Comparison of ENCODE assay signal across 12 mouse cellular contexts in genomic region chr7:16415426-16415825, GRCm38 (mm10). TPM values are rescaled to one million over a fixed set of nuclear protein-coding genes. Genes with fewer than 3 reads are reported as not detected.
DNase-seq lines count a peak whose midpoint lies in the region; ATAC-seq lines count a peak whose summit lies in the region.
"Had no signal": no experiment of that assay in that cellular context is flagged by ENCODE, and none has a peak within 500 bp of the region (broad histone marks: within the 10 kb centered on the region; RNA-seq: fewer than 3 reads in every experiment).

No protein-coding gene starts in this region.

- peaks cover 93% of the 10 kb centered on the region for H3K36me3 ChIP-seq in hindbrain, embryonic 10.5 days
- peaks cover 63% of the 10 kb centered on the region for H3K36me3 ChIP-seq in hindbrain, embryonic 12.5 days
- H3K36me3 ChIP-seq in intestine, embryonic 16.5 days (ENCODE audit: control insufficient read depth, insufficient read depth, low read length), result peaks cover 14% of the 10 kb centered on the region
- H3K36me3 ChIP-seq in limb, embryonic 15.5 days, result peaks cover 51% of the 10 kb centered on the region
- peaks cover 41% of the 10 kb centered on the region for H3K36me3 ChIP-seq in stomach, embryonic 14.5 days (ENCODE audit: control insufficient read depth, insufficient read depth, low read length)
- H3K36me3 ChIP-seq in forebrain, embryonic 14.5 days (ENCODE audit: control insufficient read depth, insufficient read depth, low read length), result peaks cover 49% of the 10 kb centered on the region

- H3K9ac ChIP-seq in hindbrain, embryonic 12.5 days, result no peak overlapping the region
- H3K9ac ChIP-seq in intestine, embryonic 16.5 days (ENCODE audit: low read depth, low read length), result no peak overlapping the region
- no peak overlapping the region for H3K9ac ChIP-seq in limb, embryonic 15.5 days
- no peak overlapping the region for H3K9ac ChIP-seq in stomach, embryonic 14.5 days (replicated peaks; ENCODE audit: low read depth, low read length)
- no peak overlapping the region for H3K9ac ChIP-seq in forebrain, embryonic 14.5 days (ENCODE audit: low read length)
- H3K9ac ChIP-seq: forebrain, postnatal 0 days; heart, embryonic 15.5 days had no signal

- no peaks in the 10 kb centered on the region for H3K9me3 ChIP-seq in hindbrain, embryonic 10.5 days
- H3K9me3 ChIP-seq in hindbrain, embryonic 12.5 days (replicated peaks), result no peaks in the 10 kb centered on the region
- H3K9me3 ChIP-seq in intestine, embryonic 16.5 days (ENCODE audit: control insufficient read depth, low read length), result no peaks in the 10 kb centered on the region
- H3K9me3 ChIP-seq in limb, embryonic 15.5 days, result no peaks in the 10 kb centered on the region
- no peaks in the 10 kb centered on the region for H3K9me3 ChIP-seq in stomach, embryonic 14.5 days (ENCODE audit: control insufficient read depth, low read depth, low read length)
- H3K9me3 ChIP-seq in forebrain, embryonic 14.5 days (replicated peaks; ENCODE audit: control insufficient read depth, low read length), result no peaks in the 10 kb centered on the region
- H3K9me3 ChIP-seq: heart, embryonic 15.5 days had no signal

- no peak overlapping the region for H3K4me3 ChIP-seq in hindbrain, embryonic 10.5 days
- H3K4me3 ChIP-seq in hindbrain, embryonic 12.5 days, result no peak overlapping the region
- H3K4me3 ChIP-seq in intestine, embryonic 16.5 days (ENCODE audit: low read length), result no peak overlapping the region
- H3K4me3 ChIP-seq in limb, embryonic 15.5 days, result no peak overlapping the region
- no peak overlapping the region for H3K4me3 ChIP-seq in stomach, embryonic 14.5 days (ENCODE audit: low read depth, low read length)
- no peak overlapping the region for H3K4me3 ChIP-seq in forebrain, embryonic 14.5 days (ENCODE audit: low read depth, low read length)
- H3K4me3 ChIP-seq: heart, embryonic 15.5 days had no signal

- WGBS in hindbrain, embryonic 10.5 days, result 90% methylated on average over 3 of the region's 3 CpGs
- 81% methylated on average over 3 of the region's 3 CpGs for WGBS in hindbrain, embryonic 12.5 days
- WGBS in intestine, embryonic 16.5 days, result 66% methylated on average over 3 of the region's 3 CpGs
- 83% methylated on average over 3 of the region's 3 CpGs for WGBS in limb, embryonic 15.5 days
- 69% methylated on average over 3 of the region's 3 CpGs for WGBS in stomach, embryonic 14.5 days
- 90% methylated on average over 3 of the region's 3 CpGs for WGBS in forebrain, embryonic 14.5 days

- no peak for ATAC-seq in hindbrain, embryonic 12.5 days (ENCODE audit: low FRiP score)
- peak; percentile 82 for ATAC-seq in intestine, embryonic 16.5 days
- ATAC-seq in limb, embryonic 15.5 days (ENCODE audit: insufficient number of reproducible peaks, low FRiP score, low TSS enrichment, low read depth), result no peak
- ATAC-seq in stomach, embryonic 14.5 days (ENCODE audit: insufficient number of reproducible peaks, insufficient read depth, low FRiP score, low read depth), result peak; percentile 60
- no peak for ATAC-seq in forebrain, embryonic 14.5 days
- ATAC-seq: activated CD4-positive, CD25-positive, alpha-beta regulatory T cell, adult 4 months; forebrain, postnatal 0 days had no signal

- no peak overlapping the region for H3K4me2 ChIP-seq in hindbrain, embryonic 12.5 days (replicated peaks)
- H3K4me2 ChIP-seq in intestine, embryonic 16.5 days (ENCODE audit: low read depth, low read length), result no peak overlapping the region
- no peak overlapping the region for H3K4me2 ChIP-seq in limb, embryonic 15.5 days
- no peak overlapping the region for H3K4me2 ChIP-seq in stomach, embryonic 14.5 days (replicated peaks; ENCODE audit: low read depth, low read length)
- no peak overlapping the region for H3K4me2 ChIP-seq in forebrain, embryonic 14.5 days (ENCODE audit: low read length)
- H3K4me2 ChIP-seq: heart, embryonic 15.5 days had no signal

- H3K27ac ChIP-seq in hindbrain, embryonic 10.5 days, result peak overlapping the region; percentile 16; the same call in 1 of the 2 replicates
- no peak overlapping the region for H3K27ac ChIP-seq in hindbrain, embryonic 12.5 days
- H3K27ac ChIP-seq in intestine, embryonic 16.5 days (ENCODE audit: low read length), result peak overlapping the region; percentile 57
- H3K27ac ChIP-seq in limb, embryonic 15.5 days, result peak overlapping the region; percentile 11; the same call in 1 of the 2 replicates
- H3K27ac ChIP-seq in stomach, embryonic 14.5 days (ENCODE audit: low read length), result no peak overlapping the region
- no peak overlapping the region for H3K27ac ChIP-seq in forebrain, embryonic 14.5 days (ENCODE audit: low read depth, low read length)
- H3K27ac ChIP-seq: heart, embryonic 15.5 days had no signal

- H3K4me1 ChIP-seq in hindbrain, embryonic 10.5 days (replicated peaks), result peaks cover 32% of the 10 kb centered on the region
- peaks cover 19% of the 10 kb centered on the region for H3K4me1 ChIP-seq in hindbrain, embryonic 12.5 days
- H3K4me1 ChIP-seq in intestine, embryonic 16.5 days (ENCODE audit: control insufficient read depth, insufficient read depth, low read length), result peaks cover 10% of the 10 kb centered on the region
- peaks cover 8% of the 10 kb centered on the region; the same call in 1 of the 2 replicates for H3K4me1 ChIP-seq in limb, embryonic 15.5 days
- peaks cover 13% of the 10 kb centered on the region for H3K4me1 ChIP-seq in stomach, embryonic 14.5 days (ENCODE audit: control insufficient read depth, insufficient read depth, low read length)
- peaks cover 5% of the 10 kb centered on the region; the same call in 1 of the 2 replicates for H3K4me1 ChIP-seq in forebrain, embryonic 14.5 days (ENCODE audit: control insufficient read depth, insufficient read depth, low read length)

- no peak for DNase-seq in hindbrain, embryonic 10.5 days (ENCODE audit: low spot score)
- DNase-seq in forebrain, embryonic 14.5 days (ENCODE audit: low spot score), result no peak
- no peak for DNase-seq in urinary bladder, postnatal 10 days (ENCODE audit: low spot score)
- no peak for DNase-seq in retina, embryonic 14.5 days (ENCODE audit: low spot score)
- DNase-seq: embryo, embryonic 11 days; forebrain, postnatal 0 days had no signal

- no peaks in the 10 kb centered on the region for H3K27me3 ChIP-seq in hindbrain, embryonic 10.5 days (ENCODE audit: insufficient read depth, poor library complexity, severe bottlenecking)
- H3K27me3 ChIP-seq in hindbrain, embryonic 12.5 days, result no peaks in the 10 kb centered on the region
- no peaks in the 10 kb centered on the region for H3K27me3 ChIP-seq in intestine, embryonic 16.5 days (replicated peaks; ENCODE audit: control insufficient read depth, insufficient read depth, low read length)
- no peaks in the 10 kb centered on the region for H3K27me3 ChIP-seq in limb, embryonic 15.5 days
- H3K27me3 ChIP-seq in stomach, embryonic 14.5 days (ENCODE audit: control insufficient read depth, insufficient read depth, low read length), result no peaks in the 10 kb centered on the region
- H3K27me3 ChIP-seq in forebrain, embryonic 14.5 days (replicated peaks; ENCODE audit: control insufficient read depth, insufficient read depth, low read length), result no peaks in the 10 kb centered on the region
- H3K27me3 ChIP-seq: heart, embryonic 15.5 days had no signal

RNA-seq across cellular contexts. Expression of gene Zc3h4, which starts 14.7 kb away (rescaled TPM):
- polyA plus RNA-seq in hindbrain, embryonic 10.5 days (2016; fragmentation: Nextera tagmentation; extraction: Ambion mirVana), result 20.5 and 23.0 TPM in 2 replicates
- polyA plus RNA-seq in hindbrain, embryonic 12.5 days (2016; fragmentation: Nextera tagmentation; extraction: Ambion mirVana), result 26.4 and 30.0 TPM in 2 replicates
- 9.6 and 11.1 TPM in 2 replicates for polyA plus RNA-seq in intestine, embryonic 16.5 days (2015; fragmentation: Nextera tagmentation; extraction: Ambion mirVana)
- polyA plus RNA-seq in limb, embryonic 15.5 days (2015; fragmentation: Nextera tagmentation; extraction: Ambion mirVana), result 12.3 and 14.1 TPM in 2 replicates
- 16.3 and 20.6 TPM in 2 replicates for polyA plus RNA-seq in stomach, embryonic 14.5 days (2014; fragmentation: Nextera tagmentation; extraction: Ambion mirVana)
- 14.3 and 15.5 TPM in 2 replicates for polyA plus RNA-seq in forebrain, embryonic 14.5 days (2014; fragmentation: Nextera tagmentation; extraction: Ambion mirVana)

RNA-seq across cellular contexts. Expression of gene Sae1, which starts 27.8 kb away (rescaled TPM):
- 371 and 455 TPM in 2 replicates for polyA plus RNA-seq in hindbrain, embryonic 10.5 days (2016; fragmentation: Nextera tagmentation; extraction: Ambion mirVana)
- 307 and 311 TPM in 2 replicates for polyA plus RNA-seq in hindbrain, embryonic 12.5 days (2016; fragmentation: Nextera tagmentation; extraction: Ambion mirVana)
- 238 and 263 TPM in 2 replicates for polyA plus RNA-seq in intestine, embryonic 16.5 days (2015; fragmentation: Nextera tagmentation; extraction: Ambion mirVana)
- polyA plus RNA-seq in limb, embryonic 15.5 days (2015; fragmentation: Nextera tagmentation; extraction: Ambion mirVana), result 282 and 287 TPM in 2 replicates
- polyA plus RNA-seq in stomach, embryonic 14.5 days (2014; fragmentation: Nextera tagmentation; extraction: Ambion mirVana), result 266 and 292 TPM in 2 replicates
- polyA plus RNA-seq in forebrain, embryonic 14.5 days (2014; fragmentation: Nextera tagmentation; extraction: Ambion mirVana), result 253 and 259 TPM in 2 replicates

RNA-seq across cellular contexts. Expression of gene Tmem160, which starts 37.2 kb away (rescaled TPM):
- polyA plus RNA-seq in hindbrain, embryonic 10.5 days (2016; fragmentation: Nextera tagmentation; extraction: Ambion mirVana), result 67.4 and 70.9 TPM in 2 replicates
- polyA plus RNA-seq in hindbrain, embryonic 12.5 days (2016; fragmentation: Nextera tagmentation; extraction: Ambion mirVana), result 52.6 and 55.9 TPM in 2 replicates
- 52.4 and 62.8 TPM in 2 replicates for polyA plus RNA-seq in intestine, embryonic 16.5 days (2015; fragmentation: Nextera tagmentation; extraction: Ambion mirVana)
- polyA plus RNA-seq in limb, embryonic 15.5 days (2015; fragmentation: Nextera tagmentation; extraction: Ambion mirVana), result 36.6 and 39.2 TPM in 2 replicates
- polyA plus RNA-seq in stomach, embryonic 14.5 days (2014; fragmentation: Nextera tagmentation; extraction: Ambion mirVana), result 53.9 and 55.7 TPM in 2 replicates
- 67.2 and 75.4 TPM in 2 replicates for polyA plus RNA-seq in forebrain, embryonic 14.5 days (2014; fragmentation: Nextera tagmentation; extraction: Ambion mirVana)

Comparison
In these comparisons a context has a peak if more than half of its experiments do, and no peak if none do; other contexts are left out.
1. H3K27ac ChIP-seq: peak in hindbrain, embryonic 10.5 days (single experiment), intestine, embryonic 16.5 days (single experiment) and limb, embryonic 15.5 days (single experiment); none in hindbrain, embryonic 12.5 days (single experiment), stomach, embryonic 14.5 days (single experiment) and forebrain, embryonic 14.5 days (single experiment).
2. ATAC-seq: peak in intestine, embryonic 16.5 days (single experiment) and stomach, embryonic 14.5 days (single experiment); none in hindbrain, embryonic 12.5 days (single experiment), limb, embryonic 15.5 days (single experiment) and forebrain, embryonic 14.5 days (single experiment).